Mouse (Mus musculus) testis, adult 2 months (tissue): ENCODE data around the gene Tmigd3.

Source experiments
- CTCF ChIP-seq: fragments of 200-500 bp; IDR thresholded peaks from 2 replicates; pipeline ENCODE4 v1.5.1; 2012; ENCODE audit warnings: low read depth, mild to moderate bottlenecking, inconsistent platforms, low read length, moderate library complexity; ENCODE audit not compliant: control insufficient read depth, insufficient read depth, insufficient replicate concordance
- POLR2A ChIP-seq: fragments of 200-500 bp; IDR thresholded peaks from 2 replicates; pipeline ENCODE4 v1.6.1; 2012; ENCODE audit warnings: low read depth, mild to moderate bottlenecking, inconsistent platforms, low read length, moderate library complexity; ENCODE audit not compliant: control insufficient read depth

DNA sequence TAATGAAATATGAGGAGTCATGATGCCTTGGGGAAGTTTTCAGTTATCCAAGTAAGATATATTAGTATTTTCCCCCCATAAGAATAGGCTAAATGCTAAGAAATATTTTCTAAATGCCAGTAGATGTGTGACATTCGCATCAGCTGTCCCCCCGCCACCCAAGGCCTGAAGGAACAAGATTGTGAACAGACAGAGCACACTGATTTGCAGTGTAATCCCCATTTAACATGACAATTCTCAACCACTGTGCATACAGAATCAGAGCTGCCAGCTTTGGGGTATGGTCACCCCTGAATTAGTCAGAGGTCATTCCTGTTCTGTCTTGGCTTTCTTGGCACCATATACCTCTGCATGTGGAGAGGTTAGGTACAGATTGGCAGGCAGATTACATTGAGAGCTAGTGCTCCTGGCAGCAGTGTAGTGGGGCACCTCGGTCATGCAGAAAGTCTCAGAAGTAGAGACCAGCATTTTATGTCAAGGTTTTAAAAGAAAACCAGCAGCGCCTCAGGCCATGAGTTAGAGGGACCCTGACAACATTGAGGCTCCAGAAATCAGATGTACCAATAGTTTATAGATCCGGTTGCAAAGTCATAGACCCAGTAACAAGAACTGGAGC lies 101.2 kb downstream of the Tmigd3 start:
- no peak for TF ChIP-seq POLR2A
- TF ChIP-seq CTCF, result no peak
